Mouse (Mus musculus): ENCODE results near the gene Kif6.

Kif6 gene

DNA sequence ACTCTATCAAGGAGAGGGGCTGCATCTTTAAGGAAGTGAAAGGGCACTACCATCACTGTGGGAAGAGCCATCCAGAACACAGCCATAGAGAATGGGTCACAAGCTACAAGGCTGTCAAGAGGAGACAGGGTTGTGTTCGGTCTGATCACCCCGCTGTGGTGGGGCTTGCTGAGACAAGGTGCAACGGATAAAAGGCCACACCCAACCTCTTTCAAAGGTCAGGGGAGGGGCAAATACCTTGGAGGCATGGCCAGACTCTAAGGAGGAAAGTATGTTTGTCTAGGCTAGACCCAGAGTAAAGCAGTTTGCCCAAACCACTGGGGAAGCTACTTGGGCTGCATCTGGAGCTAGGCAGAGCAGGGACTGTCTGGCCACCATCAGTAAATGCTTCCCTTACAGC, 318.9 kb downstream of the Kif6 start:
- DNase-seq, result no peak

DNA sequence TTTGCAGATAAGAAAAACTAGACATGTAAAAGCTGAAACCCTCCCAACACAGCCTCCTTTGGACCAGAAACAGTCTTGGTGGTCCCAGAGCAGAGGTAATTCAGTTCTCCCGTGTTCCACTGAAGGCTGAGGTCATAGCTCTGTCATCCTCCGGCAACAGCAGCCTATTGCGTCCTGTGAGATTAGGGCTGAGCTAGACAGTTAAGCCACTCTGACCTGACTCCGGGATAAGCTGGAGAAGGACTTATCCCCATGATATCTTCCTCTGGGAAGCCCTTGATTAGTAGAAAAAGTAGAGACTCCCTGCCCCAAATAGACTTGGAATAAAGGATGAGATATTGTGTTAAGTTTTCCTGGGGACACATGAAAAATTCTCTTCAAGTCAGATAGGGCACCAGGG, 319.6 kb downstream of the Kif6 start:
- DNase-seq, result no peak

DNA sequence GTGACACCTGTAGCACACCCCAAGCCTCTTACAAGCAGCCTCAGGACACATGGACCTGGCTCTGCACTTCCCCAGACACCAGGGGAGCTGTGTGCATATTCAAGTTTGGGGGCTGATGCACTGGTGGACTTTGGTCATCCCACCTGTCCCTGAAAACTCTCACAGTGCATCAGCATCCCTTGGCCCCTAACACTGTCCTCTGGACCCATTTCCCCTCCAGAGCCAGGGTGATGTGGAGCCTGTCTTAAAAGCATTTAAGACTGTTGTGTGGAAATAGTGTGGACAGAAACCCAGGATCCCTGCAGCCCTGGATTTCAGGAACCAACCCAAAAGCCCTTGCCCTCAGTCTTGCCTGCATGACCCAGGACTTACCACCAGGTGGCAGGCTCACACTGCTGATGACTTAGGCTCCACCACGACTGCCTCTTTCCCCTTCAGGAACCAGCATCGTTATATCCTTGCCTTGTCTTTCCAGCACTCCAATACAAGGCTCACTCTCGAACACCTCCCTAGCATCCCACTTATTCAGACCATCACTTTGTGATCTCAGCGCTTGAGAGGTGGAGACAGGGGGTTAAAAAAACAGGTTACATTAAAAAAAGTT, 320.8 kb downstream of the Kif6 start:
- DNase-seq, result peak; percentile 54 to 79

GRCm38 (mm10) chr17:49936214-49936613, 321.3 kb downstream of the Kif6 start:
- no peak for DNase-seq

- no peak for DNase-seq
These were observed 324.2 kb downstream of the Kif6 start for GRCm38 (mm10) chr17:49939146-49939545.

- DNase-seq, result peak in 1 of 2 experiments; percentile 8
These were observed 327.7 kb downstream of the Kif6 start for GRCm38 (mm10) chr17:49942674-49943073.

DNA sequence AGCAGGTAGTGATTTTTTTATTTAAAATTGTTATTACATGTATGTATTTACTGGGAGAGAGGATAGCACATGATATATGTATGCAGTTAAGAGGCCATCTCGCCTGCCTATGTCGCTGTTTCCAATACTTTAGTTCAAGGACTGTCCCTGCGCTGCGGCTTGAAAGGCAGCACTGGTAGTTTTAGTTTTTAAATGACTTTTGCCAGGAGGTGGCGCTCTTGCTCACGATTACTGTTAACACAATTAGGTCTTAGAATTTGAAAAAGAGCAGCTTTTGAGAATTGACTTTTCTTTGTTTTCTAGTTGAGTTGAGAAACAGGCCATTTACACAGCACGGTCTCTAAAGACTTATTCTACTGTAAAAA, 336.5 kb downstream of the Kif6 start:
- peak; percentile 55 to 91 for DNase-seq

- DNase-seq, result peak; percentile 29 to 50
These were observed 337.1 kb downstream of the Kif6 start for GRCm38 (mm10) chr17:49951856-49952607.

DNA sequence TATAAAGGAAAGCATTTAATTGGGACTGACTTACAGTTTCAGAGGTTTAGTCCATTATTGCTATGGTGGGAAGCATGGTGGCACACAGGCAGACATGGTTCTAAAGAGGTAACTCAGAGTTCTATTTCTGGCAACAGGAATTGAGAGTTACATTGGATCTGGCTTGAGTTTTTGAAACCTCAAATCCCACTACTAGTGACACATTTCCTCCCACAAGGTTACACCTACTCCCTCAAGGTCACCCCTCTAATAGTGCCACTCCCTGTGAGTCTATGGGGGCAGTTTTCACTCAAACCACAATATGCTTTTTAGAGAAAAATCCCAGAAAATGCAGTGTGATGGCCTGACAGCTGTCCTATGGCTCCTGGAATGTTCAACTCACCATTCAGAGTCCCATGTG, 344.1 kb downstream of the Kif6 start:
- DNase-seq, result no peak

Measured in kidney, postnatal 25 days (tissue).